Mouse (Mus musculus) cortical plate, adult 2 months (tissue): ENCODE measurements at regions not wholly inside any gene's neighbourhood (a gene's known extent, or its start where the extent isn't known, plus 50 kb on each side); places are given as distances from the start of the nearest gene placed in this dataset.

Experiments
- H3K27ac ChIP-seq: fragments of 200-500 bp; 2 replicates; pipeline ENCODE4 v1.5.1; 2012; ENCODE audit warnings: low read length, control low read depth, inconsistent platforms; ENCODE audit not compliant: insufficient read depth
- H3K4me1 ChIP-seq: fragments of 200-500 bp; 2 replicates; pipeline ENCODE4 v1.6.1; 2011; ENCODE audit warnings: low read length; ENCODE audit not compliant: control insufficient read depth, insufficient read depth
- H3K4me3 ChIP-seq: fragments of 200-500 bp; 2 replicates; pipeline ENCODE4 v1.5.1; 2011; ENCODE audit warnings: mild to moderate bottlenecking, low read length, control low read depth; ENCODE audit not compliant: insufficient read depth
- CTCF ChIP-seq: fragments of 200-500 bp; IDR thresholded peaks from 2 replicates; pipeline ENCODE4 v1.5.1; 2011; ENCODE audit warnings: mild to moderate bottlenecking, control low read depth, low read length; ENCODE audit not compliant: insufficient read depth; ENCODE audit errors: extremely low read depth
- POLR2A ChIP-seq: fragments of 200-500 bp; IDR thresholded peaks from 2 replicates; pipeline ENCODE4 v1.6.1; 2011; ENCODE audit warnings: mild to moderate bottlenecking, low read length, control low read depth; ENCODE audit not compliant: insufficient read depth; ENCODE audit errors: extremely low read depth

DNA sequence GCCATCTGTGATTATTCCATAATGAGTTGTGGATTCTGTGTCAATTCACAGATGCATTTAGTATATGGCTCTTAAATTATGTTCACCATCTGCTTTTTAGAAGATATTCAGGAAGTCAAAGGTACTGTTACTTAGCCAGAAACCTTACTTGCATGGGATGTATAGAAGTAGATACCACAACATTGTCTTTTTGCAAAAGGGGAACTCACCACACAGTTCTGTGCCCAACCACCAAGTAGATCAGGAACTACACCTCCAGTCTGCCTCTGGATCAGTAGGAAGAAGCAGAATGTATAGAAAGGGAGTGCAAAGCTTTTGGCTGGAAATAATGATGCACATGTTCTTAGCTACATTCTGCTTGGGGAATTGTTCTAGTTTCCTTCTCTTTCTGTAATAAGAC, 102.8 kb upstream of the Nsun6 start:
- no peak for TF ChIP-seq CTCF
- no peak for TF ChIP-seq POLR2A
- H3K4me3 ChIP-seq: no peak overlapping the region
- no peak overlapping the region for H3K27ac ChIP-seq
- H3K4me1 ChIP-seq: no peaks in the 10 kb centered on the region

DNA sequence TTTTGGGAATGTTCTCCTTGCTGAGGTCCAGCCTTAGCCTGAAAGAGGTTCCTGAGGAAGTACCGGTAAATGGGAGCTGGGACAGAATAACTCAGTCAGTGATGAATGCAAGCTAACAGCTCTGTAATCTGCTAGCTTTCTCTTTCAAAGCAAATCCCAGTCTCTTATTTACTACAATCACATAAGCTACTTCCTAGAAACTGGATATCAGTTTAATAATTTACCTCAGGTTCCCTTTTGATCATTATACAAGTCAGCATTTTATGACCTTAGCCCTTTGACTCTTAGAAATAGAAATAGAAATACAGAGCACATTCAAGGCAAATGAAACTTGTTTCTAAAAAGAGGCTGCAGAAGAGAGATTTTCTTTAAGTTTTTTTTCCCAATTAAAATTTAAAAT, 96.0 kb upstream of the Nsun6 start:
- TF ChIP-seq POLR2A (no peak), CTCF (no peak)
- no peak overlapping the region for H3K4me3 ChIP-seq
- no peaks in the 10 kb centered on the region for H3K4me1 ChIP-seq
- H3K27ac ChIP-seq: no peak overlapping the region

DNA sequence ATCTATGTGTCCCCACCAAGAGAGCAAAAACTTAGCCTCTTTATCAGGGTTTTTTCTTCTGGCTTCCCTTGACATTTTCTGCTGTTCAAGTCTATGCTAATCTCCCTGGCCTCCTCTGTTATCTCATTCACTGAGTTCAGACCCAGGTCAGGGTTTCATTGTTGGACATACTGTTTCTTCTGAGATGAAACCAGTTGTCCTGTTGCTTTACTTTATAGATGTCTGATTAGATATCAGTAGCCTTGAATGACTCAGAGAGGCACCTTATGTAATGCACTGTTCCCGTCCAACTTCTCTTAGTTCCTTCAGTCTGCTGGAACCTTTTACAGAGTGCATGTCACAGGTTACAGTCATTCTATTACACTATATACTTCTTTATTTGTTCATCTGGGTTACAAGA, 93.5 kb upstream of the Nsun6 start:
- no peak for TF ChIP-seq CTCF
- no peak for TF ChIP-seq POLR2A
- H3K4me3 ChIP-seq: no peak overlapping the region
- H3K4me1 ChIP-seq: no peaks in the 10 kb centered on the region
- no peak overlapping the region for H3K27ac ChIP-seq

DNA sequence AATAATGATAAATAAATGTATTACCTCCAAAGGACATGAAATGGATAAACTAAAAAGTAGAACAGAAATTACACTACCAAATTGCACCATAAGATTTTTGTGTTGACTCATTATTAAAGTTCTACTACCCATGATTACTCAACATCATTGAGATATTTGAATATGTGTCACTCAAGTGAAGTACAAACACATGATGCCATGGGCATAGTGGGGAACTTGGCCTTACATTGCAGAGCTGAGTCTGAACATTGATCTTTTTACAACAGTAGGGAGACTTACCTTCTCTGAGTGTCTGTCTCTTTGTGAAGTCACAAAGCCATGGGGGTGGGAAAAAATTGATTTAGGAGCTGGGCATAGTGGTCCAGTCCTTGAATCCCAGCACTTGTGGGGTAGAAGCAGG, 92.1 kb upstream of the Nsun6 start:
- H3K4me3 ChIP-seq: no peak overlapping the region
- H3K27ac ChIP-seq: no peak overlapping the region
- no peak for TF ChIP-seq CTCF
- no peak for TF ChIP-seq POLR2A
- H3K4me1 ChIP-seq: no peaks in the 10 kb centered on the region

DNA sequence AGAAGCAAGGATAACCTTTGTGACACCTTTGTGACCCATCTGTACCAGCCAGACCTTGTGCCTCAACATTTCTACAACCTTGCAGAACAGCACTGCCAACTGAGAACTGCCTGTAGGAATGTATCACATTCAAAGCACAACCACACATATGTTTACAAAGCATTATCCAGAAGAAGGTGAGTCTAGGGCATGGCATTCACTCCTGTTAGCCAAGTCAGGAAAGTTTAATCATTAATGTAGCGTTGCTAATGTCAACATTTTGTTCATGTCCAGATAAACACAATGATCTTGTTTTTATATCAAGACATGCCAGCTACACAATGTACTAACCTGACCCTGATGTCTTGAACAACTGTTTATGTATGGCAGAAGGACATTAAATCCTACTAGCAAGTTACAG, 91.5 kb upstream of the Nsun6 start:
- no peak overlapping the region for H3K27ac ChIP-seq
- H3K4me1 ChIP-seq: no peaks in the 10 kb centered on the region
- H3K4me3 ChIP-seq: no peak overlapping the region
- TF ChIP-seq POLR2A (no peak), CTCF (no peak)

DNA sequence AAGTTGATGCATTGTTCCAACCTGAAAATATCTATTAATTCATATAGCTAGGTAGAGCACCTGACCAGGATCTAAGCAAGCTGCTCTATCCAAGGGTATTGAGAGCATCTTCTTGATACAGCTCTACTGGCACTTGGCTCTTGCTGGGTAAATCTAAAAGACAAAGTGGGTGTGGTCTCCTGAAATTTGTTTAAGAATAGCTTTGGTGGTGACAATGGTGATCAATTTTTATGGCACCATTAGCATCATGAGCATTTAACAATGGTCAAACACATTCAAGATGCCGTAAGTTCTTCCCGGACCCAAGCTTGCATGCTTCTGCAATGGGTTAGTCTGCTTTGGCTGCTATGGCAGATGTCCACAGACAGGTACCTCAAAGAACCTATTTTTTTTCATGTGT, 89.9 kb upstream of the Nsun6 start:
- no peaks in the 10 kb centered on the region for H3K4me1 ChIP-seq
- H3K4me3 ChIP-seq: no peak overlapping the region
- H3K27ac ChIP-seq: no peak overlapping the region
- TF ChIP-seq POLR2A (no peak), CTCF (no peak)

DNA sequence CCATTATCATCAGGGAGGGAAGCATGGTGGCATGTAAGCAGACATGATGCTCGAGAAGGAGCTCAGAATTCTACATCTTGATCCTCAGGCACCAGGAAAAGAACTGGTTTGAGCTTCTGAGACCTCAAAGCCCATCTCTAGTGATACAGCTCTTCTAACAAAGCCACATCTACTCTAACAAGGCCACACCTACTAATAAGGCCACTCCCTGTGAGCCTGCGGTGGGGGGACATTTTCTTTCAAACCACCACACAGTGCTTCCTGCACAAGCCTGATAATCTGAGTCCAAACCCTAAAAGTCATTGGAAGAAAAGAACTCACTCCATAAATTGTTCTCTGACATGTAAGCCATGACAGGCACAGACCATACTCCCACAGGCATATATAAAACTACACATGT, 85.0 kb upstream of the Nsun6 start:
- TF ChIP-seq POLR2A (no peak), CTCF (no peak)
- no peak overlapping the region for H3K4me3 ChIP-seq
- no peak overlapping the region for H3K27ac ChIP-seq
- no peaks in the 10 kb centered on the region for H3K4me1 ChIP-seq
